Mouse (Mus musculus): ENCODE data around the gene Enoph1. TPM values are rescaled to one million over a fixed set of nuclear protein-coding genes. Genes with fewer than 3 reads are reported as not detected.

Gene Enoph1
- polyA plus RNA-seq, 1 experiment from 2014 or later, result 50.8 TPM

GRCm38 (mm10) chr5:100046096-100046495 lies 6.3 kb downstream of the Enoph1 start:
- Histone ChIP-seq H3K9ac (no peak overlapping the region), H3K9me3 (ENCODE audit: low read depth, low read length) (no peaks in the 10 kb centered on the region), H3K4me3 (ENCODE audit: low read depth, low read length) (no peak overlapping the region), H3K4me2 (no peak overlapping the region), H3K4me1 (ENCODE audit: insufficient read depth) (0 out of 2 replicates have a peak, but pooled peaks cover 5% of the 10 kb centered on the region), H3K27ac (ENCODE audit: low read depth) (no peak overlapping the region), H3K36me3 (ENCODE audit: insufficient read depth) (no peaks in the 10 kb centered on the region; the same call in 1 of the 2 replicates), H3K27me3 (ENCODE audit: insufficient read depth, low read length) (no peaks in the 10 kb centered on the region)
- WGBS, result 78% methylated on average over 3 of the region's 3 CpGs
- DNase-seq (no peak), ATAC-seq (ENCODE audit: insufficient read depth) (no peak)
- TF ChIP-seq CTCF (IDR thresholded peaks at IDR 0.05; ENCODE audit: low read depth), result no peak

GRCm38 (mm10) chr5:100047143-100047640 lies 7.4 kb downstream of the Enoph1 start:
- no peak overlapping the region; the same call in 1 of the 2 replicates for H3K9ac ChIP-seq
- H3K9me3 ChIP-seq (ENCODE audit: low read depth, low read length), result no peaks in the 10 kb centered on the region
- WGBS, result 61% methylated on average over 8 of the region's 8 CpGs
- H3K27me3 ChIP-seq (ENCODE audit: insufficient read depth, low read length), result no peaks in the 10 kb centered on the region
- H3K4me3 ChIP-seq (ENCODE audit: low read depth, low read length), result no peak overlapping the region
- H3K4me1 ChIP-seq (ENCODE audit: insufficient read depth), result 0 out of 2 replicates have a peak, but pooled peaks cover 5% of the 10 kb centered on the region
- no peak overlapping the region for H3K4me2 ChIP-seq
- no peak for ATAC-seq (ENCODE audit: insufficient read depth)
- no peak overlapping the region for H3K27ac ChIP-seq (ENCODE audit: low read depth)
- DNase-seq, result no peak
- TF ChIP-seq CTCF (IDR thresholded peaks at IDR 0.05; ENCODE audit: low read depth), result no peak
- peaks cover 3% of the 10 kb centered on the region; the same call in 1 of the 2 replicates for H3K36me3 ChIP-seq (ENCODE audit: insufficient read depth)

- Histone ChIP-seq H3K9ac (no peak overlapping the region), H3K27ac (ENCODE audit: low read depth) (peak overlapping the region; percentile 54; the same call in 1 of the 2 replicates), H3K27me3 (ENCODE audit: insufficient read depth, low read length) (no peaks in the 10 kb centered on the region), H3K4me3 (ENCODE audit: low read depth, low read length) (no peak overlapping the region), H3K36me3 (ENCODE audit: insufficient read depth) (peaks cover 4% of the 10 kb centered on the region; the same call in 1 of the 2 replicates), H3K4me1 (ENCODE audit: insufficient read depth) (0 out of 2 replicates have a peak, but pooled peaks cover 5% of the 10 kb centered on the region), H3K9me3 (ENCODE audit: low read depth, low read length) (no peaks in the 10 kb centered on the region), H3K4me2 (no peak overlapping the region)
- no peak for TF ChIP-seq CTCF (IDR thresholded peaks at IDR 0.05; ENCODE audit: low read depth)
- ATAC-seq (ENCODE audit: insufficient read depth) (no peak), DNase-seq (peak; percentile 57)
- 46% methylated on average over 7 of the region's 7 CpGs for WGBS
Observed at GRCm38 (mm10) chr5:100047871-100048270, 8.1 kb downstream of the Enoph1 start.

GRCm38 (mm10) chr5:100049904-100050303 lies 10.1 kb downstream of the Enoph1 start:
- ATAC-seq (ENCODE audit: insufficient read depth), result no peak
- H3K4me2 ChIP-seq, result no peak overlapping the region
- H3K9ac ChIP-seq, result no peak overlapping the region
- H3K36me3 ChIP-seq (ENCODE audit: insufficient read depth), result peaks cover 4% of the 10 kb centered on the region; the same call in 1 of the 2 replicates
- 90% methylated on average over 3 of the region's 3 CpGs for WGBS
- no peak for TF ChIP-seq CTCF (IDR thresholded peaks at IDR 0.05; ENCODE audit: low read depth)
- no peaks in the 10 kb centered on the region for H3K27me3 ChIP-seq (ENCODE audit: insufficient read depth, low read length)
- DNase-seq, result no peak
- H3K9me3 ChIP-seq (ENCODE audit: low read depth, low read length), result no peaks in the 10 kb centered on the region
- H3K4me1 ChIP-seq (ENCODE audit: insufficient read depth), result 0 out of 2 replicates have a peak, but pooled peaks cover 5% of the 10 kb centered on the region
- H3K4me3 ChIP-seq (ENCODE audit: low read depth, low read length), result no peak overlapping the region
- H3K27ac ChIP-seq (ENCODE audit: low read depth), result no peak overlapping the region

GRCm38 (mm10) chr5:100052728-100053127 lies 12.9 kb downstream of the Enoph1 start:
- no peak overlapping the region for H3K9ac ChIP-seq
- no peak for TF ChIP-seq CTCF (IDR thresholded peaks at IDR 0.05; ENCODE audit: low read depth)
- no peak for DNase-seq
- ATAC-seq (ENCODE audit: insufficient read depth), result no peak
- H3K4me3 ChIP-seq (ENCODE audit: low read depth, low read length), result no peak overlapping the region
- H3K36me3 ChIP-seq (ENCODE audit: insufficient read depth), result peaks cover 4% of the 10 kb centered on the region; the same call in 1 of the 2 replicates
- H3K27ac ChIP-seq (ENCODE audit: low read depth), result no peak overlapping the region
- H3K4me1 ChIP-seq (ENCODE audit: insufficient read depth), result 0 out of 2 replicates have a peak, but pooled peaks cover 5% of the 10 kb centered on the region
- no peak overlapping the region for H3K4me2 ChIP-seq
- 94% methylated on average over 7 of the region's 7 CpGs for WGBS
- H3K27me3 ChIP-seq (ENCODE audit: insufficient read depth, low read length), result no peaks in the 10 kb centered on the region
- no peaks in the 10 kb centered on the region for H3K9me3 ChIP-seq (ENCODE audit: low read depth, low read length)

- Histone ChIP-seq H3K9me3 (ENCODE audit: low read depth, low read length) (no peaks in the 10 kb centered on the region), H3K9ac (no peak overlapping the region), H3K27me3 (ENCODE audit: insufficient read depth, low read length) (no peaks in the 10 kb centered on the region), H3K36me3 (ENCODE audit: insufficient read depth) (peaks cover 15% of the 10 kb centered on the region), H3K27ac (ENCODE audit: low read depth) (no peak overlapping the region), H3K4me3 (ENCODE audit: low read depth, low read length) (no peak overlapping the region), H3K4me1 (ENCODE audit: insufficient read depth) (no peaks in the 10 kb centered on the region), H3K4me2 (no peak overlapping the region)
- ATAC-seq (ENCODE audit: insufficient read depth) (no peak), DNase-seq (no peak)
- 77% methylated on average over 11 of the region's 11 CpGs for WGBS
- no peak for TF ChIP-seq CTCF (IDR thresholded peaks at IDR 0.05; ENCODE audit: low read depth)
Observed at GRCm38 (mm10) chr5:100054807-100055547, 15.2 kb downstream of the Enoph1 start.

- no peak for TF ChIP-seq CTCF (IDR thresholded peaks at IDR 0.05; ENCODE audit: low read depth)
- H3K9me3 ChIP-seq (ENCODE audit: low read depth, low read length), result no peaks in the 10 kb centered on the region
- H3K36me3 ChIP-seq (ENCODE audit: insufficient read depth), result peaks cover 23% of the 10 kb centered on the region
- no peak overlapping the region for H3K4me3 ChIP-seq (ENCODE audit: low read depth, low read length)
- no peaks in the 10 kb centered on the region for H3K4me1 ChIP-seq (ENCODE audit: insufficient read depth)
- no peak overlapping the region for H3K9ac ChIP-seq
- no peak for ATAC-seq (ENCODE audit: insufficient read depth)
- DNase-seq, result no peak
- H3K4me2 ChIP-seq, result no peak overlapping the region
- no peak overlapping the region for H3K27ac ChIP-seq (ENCODE audit: low read depth)
- 65% methylated on average over 5 of the region's 5 CpGs for WGBS
- H3K27me3 ChIP-seq (ENCODE audit: insufficient read depth, low read length), result no peaks in the 10 kb centered on the region
Observed at GRCm38 (mm10) chr5:100055866-100056369, 16.1 kb downstream of the Enoph1 start.

All from lung, embryonic 14.5 days (tissue).